Mouse (Mus musculus) MEL (cell line): Measurements from ENCODE around the gene Nrp1. TPM values are rescaled to one million over a fixed set of nuclear protein-coding genes. Genes with fewer than 3 reads are reported as not detected.

Experiments
- DNase-seq: peaks from one replicate; pipeline ENCODE4 v3.0.0; 2011; ENCODE audit warnings: low read depth, low spot score
- H3K27ac ChIP-seq: 2 replicates; pipeline ENCODE4 v1.5.1; 2012; ENCODE audit warnings: low read depth, mild to moderate bottlenecking, control low read depth, low read length, moderate library complexity; ENCODE audit not compliant: control insufficient read depth
- H3K27me3 ChIP-seq, 2 experiments: fragments of 150-350 bp in 1 of 2; sonication (generic) in 1 of 2; 2 replicates each; pipeline ENCODE4 v1.6.1; 2012; ENCODE audit warnings: low read length in 2 of 2, mild to moderate bottlenecking in 2 of 2, improper control_type of control experiment in 1 of 2, moderate library complexity in 1 of 2; ENCODE audit not compliant: insufficient read depth in 2 of 2, control insufficient read depth in 1 of 2
- H3K36me3 ChIP-seq, 2 experiments: 2 replicates each; pipeline ENCODE4 v1.6.1; 2012 to 2014; ENCODE audit warnings: low read length in 2 of 2, improper control_type of control experiment in 1 of 2, inconsistent platforms in 1 of 2, mild to moderate bottlenecking in 1 of 2; ENCODE audit not compliant: insufficient read depth in 2 of 2, control insufficient read depth in 1 of 2
- H3K4me1 ChIP-seq, 2 experiments: fragments of 150-350 bp in 1 of 2; sonication (generic) in 1 of 2; 2 replicates each; pipeline ENCODE4 v1.6.1; 2012; ENCODE audit warnings: low read length in 2 of 2, improper control_type of control experiment in 1 of 2, mild to moderate bottlenecking in 1 of 2; ENCODE audit not compliant: insufficient read depth in 2 of 2, control insufficient read depth in 1 of 2
- H3K4me3 ChIP-seq, 2 experiments: fragments of 150-350 bp in 1 of 2; sonication (generic) in 1 of 2; 2 replicates each; pipeline ENCODE4 v1.5.1; 2012; ENCODE audit warnings: low read depth in 2 of 2, low read length in 2 of 2, mild to moderate bottlenecking in 2 of 2, moderate library complexity in 2 of 2, control low read depth in 1 of 2, improper control_type of control experiment in 1 of 2; ENCODE audit not compliant: control insufficient read depth in 1 of 2, insufficient read depth in 1 of 2
- H3K79me2 ChIP-seq: 2 replicates; pipeline ENCODE4 v1.6.1; 2012; ENCODE audit warnings: mild to moderate bottlenecking, low read length, moderate library complexity; ENCODE audit not compliant: control insufficient read depth, poor library complexity, insufficient read depth
- H3K9ac ChIP-seq: 2 replicates; pipeline ENCODE4 v1.6.1; 2012; ENCODE audit warnings: low read depth, mild to moderate bottlenecking, control low read depth, low read length, moderate library complexity; ENCODE audit not compliant: control insufficient read depth, poor library complexity, severe bottlenecking
- H3K9me3 ChIP-seq: fragments of 150-350 bp; sonication (generic); replicated peaks from 2 replicates; pipeline ENCODE4 v1.6.1; 2012; ENCODE audit warnings: mild to moderate bottlenecking, low read length, improper control_type of control experiment, moderate library complexity; ENCODE audit not compliant: insufficient read depth
- BHLHE40 ChIP-seq: IDR thresholded peaks from 2 replicates; pipeline ENCODE4 v1.6.1; 2012; ENCODE audit warnings: low read depth, mild to moderate bottlenecking, inconsistent platforms, low read length, improper control_type of control experiment, borderline replicate concordance
- CHD2 ChIP-seq: IDR thresholded peaks from 2 replicates; pipeline ENCODE4 v1.6.1; 2011; ENCODE audit warnings: low read length, improper control_type of control experiment
- CTCF ChIP-seq, 3 experiments: IDR thresholded peaks in 2 of 3; conservative IDR thresholded peaks in 1 of 3; 2 replicates each; pipeline ENCODE4 v1.5.1; 2011 to 2012; ENCODE audit warnings: low read length in 3 of 3, low read depth in 2 of 3, mild to moderate bottlenecking in 2 of 3, improper control_type of control experiment in 1 of 3, inconsistent platforms in 1 of 3, mixed read lengths in 1 of 3, moderate library complexity in 1 of 3; ENCODE audit not compliant: control insufficient read depth in 1 of 3, insufficient read depth in 1 of 3, poor library complexity in 1 of 3, severe bottlenecking in 1 of 3
- EP300 ChIP-seq, 2 experiments: IDR thresholded peaks; 2 replicates each; pipeline ENCODE4 v1.6.1; 2011; ENCODE audit warnings: improper control_type of control experiment in 2 of 2, low read length in 2 of 2, low read depth in 1 of 2, mild to moderate bottlenecking in 1 of 2
- GABPA ChIP-seq: IDR thresholded peaks from 2 replicates; pipeline ENCODE4 v1.6.1; 2012; ENCODE audit warnings: low read depth, mild to moderate bottlenecking, inconsistent platforms, low read length, improper control_type of control experiment, moderate library complexity
- KAT2A ChIP-seq: conservative IDR thresholded peaks from 2 replicates; pipeline ENCODE4 v1.6.1; 2012; ENCODE audit warnings: low read depth, low read length, improper control_type of control experiment, inconsistent platforms
- MAFK ChIP-seq: IDR thresholded peaks from 2 replicates; pipeline ENCODE4 v1.6.1; 2011; ENCODE audit warnings: low read depth, mild to moderate bottlenecking, low read length, improper control_type of control experiment, borderline replicate concordance
- MAX ChIP-seq: IDR thresholded peaks from 2 replicates; pipeline ENCODE4 v1.6.1; 2011; ENCODE audit warnings: low read length, improper control_type of control experiment
- MAZ ChIP-seq: IDR thresholded peaks from 2 replicates; pipeline ENCODE4 v1.6.1; 2012; ENCODE audit warnings: low read depth, mild to moderate bottlenecking, inconsistent platforms, low read length, improper control_type of control experiment
- MXI1 ChIP-seq: IDR thresholded peaks from 2 replicates; pipeline ENCODE4 v1.6.1; 2011; ENCODE audit warnings: mild to moderate bottlenecking, low read depth, low read length, improper control_type of control experiment
- MYB ChIP-seq: IDR thresholded peaks from 2 replicates; pipeline ENCODE4 v1.6.1; 2011; ENCODE audit warnings: mild to moderate bottlenecking, low read depth, low read length, improper control_type of control experiment
- NELFE ChIP-seq: IDR thresholded peaks from 2 replicates; pipeline ENCODE4 v1.6.1; 2011; ENCODE audit warnings: low read depth, low read length, improper control_type of control experiment
- NRF1 ChIP-seq: IDR thresholded peaks from 2 replicates; pipeline ENCODE4 v1.6.1; 2014; ENCODE audit warnings: low read depth, mild to moderate bottlenecking, inconsistent platforms, low read length, improper control_type of control experiment, moderate library complexity; ENCODE audit not compliant: poor library complexity, insufficient read depth, severe bottlenecking
- POLR2A ChIP-seq, 2 experiments: IDR thresholded peaks; 2 replicates each; pipeline ENCODE4 v1.6.1; 2011 to 2012; ENCODE audit warnings: low read length in 2 of 2, mild to moderate bottlenecking in 2 of 2, control low read depth in 1 of 2, improper control_type of control experiment in 1 of 2, low read depth in 1 of 2, moderate library complexity in 1 of 2; ENCODE audit not compliant: control insufficient read depth in 1 of 2, insufficient read depth in 1 of 2, poor library complexity in 1 of 2
- POLR2AphosphoS2 ChIP-seq: IDR thresholded peaks from 2 replicates; pipeline ENCODE4 v1.6.1; 2011; ENCODE audit warnings: low read length, improper control_type of control experiment
- RCOR1 ChIP-seq: IDR thresholded peaks from 2 replicates; pipeline ENCODE4 v1.6.1; 2012; ENCODE audit warnings: low read depth, mild to moderate bottlenecking, inconsistent platforms, low read length, improper control_type of control experiment
- SMC3 ChIP-seq: IDR thresholded peaks from 2 replicates; pipeline ENCODE4 v1.6.1; 2011; ENCODE audit warnings: low read depth, low read length, improper control_type of control experiment
- TBP ChIP-seq: IDR thresholded peaks from 2 replicates; pipeline ENCODE4 v1.8.0; 2011; ENCODE audit warnings: low read depth, low read length, improper control_type of control experiment
- USF1 ChIP-seq: IDR thresholded peaks from 2 replicates; pipeline ENCODE4 v1.6.1; 2014; ENCODE audit warnings: low read depth, mild to moderate bottlenecking, inconsistent platforms, low read length, improper control_type of control experiment, moderate library complexity
- ZC3H11A ChIP-seq: IDR thresholded peaks from 2 replicates; pipeline ENCODE4 v1.6.1; 2012; ENCODE audit warnings: low read depth, mild to moderate bottlenecking, inconsistent platforms, low read length, improper control_type of control experiment
- ZKSCAN1 ChIP-seq: IDR thresholded peaks from 2 replicates; pipeline ENCODE4 v1.6.1; 2012; ENCODE audit warnings: low read depth, mild to moderate bottlenecking, inconsistent platforms, low read length, improper control_type of control experiment, moderate library complexity
- polyA plus RNA-seq, 2 experiments: library from polyadenylated mRNA; stranded (reverse) in 1 of 2; unstranded in 1 of 2; fragments of >175 nt in 1 of 2; fragments of >200 nt in 1 of 2; gene quantifications; 2 replicates each; pipeline versions ENCODE4 v1.2.1 to v1.2.4; 2012; ENCODE audit warnings: low replicate concordance in 2 of 2, low read depth in 1 of 2; ENCODE audit not compliant: insufficient read length in 2 of 2, insufficient read depth in 1 of 2, missing spikeins in 1 of 2
- total RNA-seq: library from RNA; depleted of rRNA; stranded (reverse); fragments of 300-350 nt; gene quantifications from 2 replicates; pipeline ENCODE4 v1.2.3, GENCODE M21; 2012

Gene Nrp1
- total and polyA plus RNA-seq, 3 experiments = not detected

- Histone ChIP-seq H3K4me3 (no peak overlapping the region), H3K27me3 (no peaks in the 10 kb centered on the region), H3K4me1 (no peaks in the 10 kb centered on the region), H3K9me3 (no peaks in the 10 kb centered on the region), H3K27ac (no peak overlapping the region), H3K79me2 (no peaks in the 10 kb centered on the region), H3K9ac (no peak overlapping the region), H3K36me3 (no peaks in the 10 kb centered on the region)
- no peak for DNase-seq
- no peak for TF ChIP-seq ZKSCAN1
Observed at GRCm38 (mm10) chr8:128420402-128420801, 62.0 kb downstream of the Nrp1 start.

- H3K79me2 ChIP-seq = no peaks in the 10 kb centered on the region
- DNase-seq = no peak
- no peak for TF ChIP-seq EP300 (IDR thresholded peaks at IDR 0.05; ENCODE audit: low read depth in 1 of 2, low read length in 2 of 2)
- no peak for TF ChIP-seq CTCF (IDR thresholded peaks at IDR 0.05 in 2 of 3, conservative IDR thresholded peaks at IDR 0.05 in 1 of 3; ENCODE audit: control insufficient read depth in 1 of 3, insufficient read depth in 1 of 3, low read depth in 2 of 3, low read length in 3 of 3, poor library complexity in 1 of 3, severe bottlenecking in 1 of 3)
- no peak for TF ChIP-seq MAZ
- TF ChIP-seq POLR2A (IDR thresholded peaks at IDR 0.05; ENCODE audit: control insufficient read depth in 1 of 2, insufficient read depth in 1 of 2, low read depth in 1 of 2, low read length in 2 of 2, poor library complexity in 1 of 2) = no peak
- TF ChIP-seq RCOR1 = no peak
- H3K9ac ChIP-seq = no peak overlapping the region
- H3K4me1 ChIP-seq = no peaks in the 10 kb centered on the region
- H3K27ac ChIP-seq = no peak overlapping the region
- no peaks in the 10 kb centered on the region for H3K27me3 ChIP-seq
- no peaks in the 10 kb centered on the region for H3K36me3 ChIP-seq
- no peaks in the 10 kb centered on the region for H3K9me3 ChIP-seq
- H3K4me3 ChIP-seq = no peak overlapping the region
Observed at GRCm38 (mm10) chr8:128423813-128424212, 65.4 kb downstream of the Nrp1 start.

- Histone ChIP-seq H3K9ac (no peak overlapping the region), H3K4me3 (no peak overlapping the region), H3K27ac (no peak overlapping the region), H3K27me3 (no peaks in the 10 kb centered on the region), H3K79me2 (no peaks in the 10 kb centered on the region), H3K36me3 (no peaks in the 10 kb centered on the region), H3K4me1 (no peaks in the 10 kb centered on the region), H3K9me3 (no peaks in the 10 kb centered on the region)
- DNase-seq = no peak
- TF ChIP-seq GABPA (no peak), TBP (no peak), NRF1 (no peak), KAT2A (no peak), RCOR1 (no peak), POLR2AphosphoS2 (no peak), MXI1 (no peak), MAX (no peak), SMC3 (no peak), MAFK (no peak), BHLHE40 (no peak), ZC3H11A (no peak), MYB (no peak), USF1 (no peak), EP300 (IDR thresholded peaks at IDR 0.05; ENCODE audit: low read depth in 1 of 2, low read length in 2 of 2) (no peak), CHD2 (no peak), NELFE (no peak)
Observed at GRCm38 (mm10) chr8:128424626-128425333, 66.4 kb downstream of the Nrp1 start.
